Comparison of ENCODE assay signal across 9 mouse cellular contexts in genomic region chr6:87982506-87982905, GRCm38 (mm10). TPM values are rescaled to one million over a fixed set of nuclear protein-coding genes. Genes with fewer than 3 reads are reported as not detected.
A peak's percentile ranks its signal among the peaks of the same experiment; 100 is the strongest.
DNase-seq lines count a peak whose midpoint lies in the region; ATAC-seq and TF ChIP-seq lines count a peak whose summit lies in the region.
"Had no signal": no experiment of that assay in that cellular context is flagged by ENCODE, and none has a peak within 500 bp of the region (broad histone marks: within the 10 kb centered on the region; RNA-seq: fewer than 3 reads in every experiment).

No protein-coding gene starts in this region.

- DNase-seq in heart, postnatal 10 days: no peak
- DNase-seq in midbrain, embryonic 10.5 days (ENCODE audit: low spot score): no peak
- DNase-seq in urinary bladder, postnatal 10 days (ENCODE audit: low spot score): no peak
- DNase-seq in gastrocnemius, postnatal 4 days (ENCODE audit: low spot score in 2 of 2): no peak
- DNase-seq in adrenal gland, postnatal 10 days: no peak
- DNase-seq: adrenal gland, postnatal 36 days had no signal

- no peak for TF ChIP-seq CTCF in E14TG2a.4 (conservative IDR thresholded peaks at IDR 0.05; ENCODE audit: low read length)

- no peaks in the 10 kb centered on the region; the same call in 1 of the 2 replicates for H3K27me3 ChIP-seq in heart, embryonic 14.5 days (ENCODE audit: control insufficient read depth, insufficient read depth, low read length)
- H3K27me3 ChIP-seq in E14TG2a.4 (ENCODE audit: insufficient read depth, low read length): peaks cover 8% of the 10 kb centered on the region
- no peaks in the 10 kb centered on the region for H3K27me3 ChIP-seq in forebrain, embryonic 15.5 days
- H3K27me3 ChIP-seq in midbrain, embryonic 10.5 days (ENCODE audit: low read depth, poor library complexity, severe bottlenecking): no peaks in the 10 kb centered on the region

- H3K27ac ChIP-seq in heart, embryonic 14.5 days (replicated peaks in 1 of 2; ENCODE audit: control insufficient read depth in 1 of 2, insufficient read depth in 1 of 2, low read depth in 2 of 2, low read length in 2 of 2): no peak overlapping the region
- peak overlapping the region; percentile 94 for H3K27ac ChIP-seq in forebrain, embryonic 15.5 days (replicated peaks)
- H3K27ac ChIP-seq in midbrain, embryonic 10.5 days (replicated peaks): peak overlapping the region; percentile 98

- peak overlapping the region; percentile 93 for H3K4me2 ChIP-seq in heart, embryonic 14.5 days (ENCODE audit: low read length)
- peak overlapping the region; percentile 64 for H3K4me2 ChIP-seq in forebrain, embryonic 15.5 days (replicated peaks)

- ATAC-seq in heart, embryonic 14.5 days (ENCODE audit: insufficient number of reproducible peaks, insufficient read depth, low FRiP score, low read depth): no peak
- ATAC-seq in forebrain, embryonic 15.5 days (replicated peaks): no peak

- H3K4me3 ChIP-seq in heart, embryonic 14.5 days (ENCODE audit: control insufficient read depth in 1 of 2, insufficient read depth in 1 of 2, low read depth in 1 of 2, low read length in 2 of 2): no peak overlapping the region; a peak in 1 of 4 replicates
- peak overlapping the region; percentile 94 for H3K4me3 ChIP-seq in E14TG2a.4 (replicated peaks; ENCODE audit: low read length)
- peak overlapping the region; percentile 90 for H3K4me3 ChIP-seq in forebrain, embryonic 15.5 days
- H3K4me3 ChIP-seq in midbrain, embryonic 10.5 days: peak overlapping the region; percentile 89

- intact Hi-C loops in heart, postnatal 10 days (cut with DNase I): loop anchor here (5.0 kb wide), 1 partner anchor 70 kb away; the partner anchor contains the start of gene Hmces

- no peaks in the 10 kb centered on the region for H3K9me3 ChIP-seq in heart, embryonic 14.5 days (ENCODE audit: control insufficient read depth, low read length)
- H3K9me3 ChIP-seq in E14TG2a.4 (ENCODE audit: low read length): no peaks in the 10 kb centered on the region
- no peaks in the 10 kb centered on the region for H3K9me3 ChIP-seq in forebrain, embryonic 15.5 days
- H3K9me3 ChIP-seq in midbrain, embryonic 10.5 days (replicated peaks): no peaks in the 10 kb centered on the region

- WGBS in heart, embryonic 14.5 days: 69% methylated on average over 9 of the region's 9 CpGs
- 63% methylated on average over 9 of the region's 9 CpGs for whole genome bisulfite sequencing in forebrain, embryonic 15.5 days
- 77% methylated on average over 9 of the region's 9 CpGs for WGBS in midbrain, embryonic 10.5 days

- peaks cover 18% of the 10 kb centered on the region for H3K36me3 ChIP-seq in heart, embryonic 14.5 days (ENCODE audit: control insufficient read depth, insufficient read depth, low read length)
- peaks cover 42% of the 10 kb centered on the region for H3K36me3 ChIP-seq in E14TG2a.4 (ENCODE audit: insufficient read depth, low read length)
- H3K36me3 ChIP-seq in forebrain, embryonic 15.5 days: peaks cover 22% of the 10 kb centered on the region
- H3K36me3 ChIP-seq in midbrain, embryonic 10.5 days: peaks cover 57% of the 10 kb centered on the region

- H3K9ac ChIP-seq in heart, embryonic 14.5 days (ENCODE audit: low read length): peak overlapping the region; percentile 87; the same call in 1 of the 2 replicates
- H3K9ac ChIP-seq in forebrain, embryonic 15.5 days (replicated peaks): peak overlapping the region; percentile 98

- H3K4me1 ChIP-seq in heart, embryonic 14.5 days (ENCODE audit: control insufficient read depth in 2 of 2, insufficient read depth in 2 of 2, low read length in 2 of 2): peaks cover 6 to 8% of the 10 kb centered on the region in 2 experiments
- peaks cover 20% of the 10 kb centered on the region for H3K4me1 ChIP-seq in E14TG2a.4 (replicated peaks; ENCODE audit: low read depth, low read length)
- peaks cover 21% of the 10 kb centered on the region for H3K4me1 ChIP-seq in forebrain, embryonic 15.5 days
- peaks cover 25% of the 10 kb centered on the region for H3K4me1 ChIP-seq in midbrain, embryonic 10.5 days

RNA-seq across cellular contexts. Expression of gene H1fx, which starts 1.1 kb away (rescaled TPM):
- 22.0 and 33.0 TPM in 2 replicates for polyA plus RNA-seq in heart, embryonic 14.5 days (2014; fragmentation: Nextera tagmentation; extraction: Ambion mirVana)
- total RNA-seq in heart, postnatal 10 days (2021): 10 to 100 TPM; 16.7 to 23.0 TPM
- 50.3 and 70.8 TPM in 2 replicates for polyA plus RNA-seq in forebrain, embryonic 15.5 days (2015; fragmentation: Nextera tagmentation; extraction: Ambion mirVana)
- polyA plus RNA-seq in midbrain, embryonic 10.5 days (2016; fragmentation: Nextera tagmentation; extraction: Ambion mirVana): 20.3 and 22.1 TPM in 2 replicates
- 10 to 100 TPM; 31.9 to 40.7 TPM for total RNA-seq in gastrocnemius, postnatal 4 days (2021)
- 10 to 100 TPM; 28.9 to 30.8 TPM for total RNA-seq in adrenal gland, postnatal 10 days (2021)

Comparison
In these comparisons a context has a peak if more than half of its experiments do, and no peak if none do; other contexts are left out.
1. H3K27ac ChIP-seq: peak in forebrain, embryonic 15.5 days (single experiment) and midbrain, embryonic 10.5 days (single experiment); none in heart, embryonic 14.5 days (0 of 2).
2. H3K4me3 ChIP-seq: peak in E14TG2a.4 (single experiment), forebrain, embryonic 15.5 days (single experiment) and midbrain, embryonic 10.5 days (single experiment); none in heart, embryonic 14.5 days (0 of 2).